In genomic region chr13:21751417-21751816, GRCm38 (mm10) we compare ENCODE assay signal across 10 mouse cellular contexts. TPM values are rescaled to one million over a fixed set of nuclear protein-coding genes. Genes with fewer than 3 reads are reported as not detected.
DNase-seq lines count a peak whose midpoint lies in the region; ATAC-seq and TF ChIP-seq lines count a peak whose summit lies in the region.
"Had no signal": no experiment of that assay in that cellular context is flagged by ENCODE, and none has a peak within 500 bp of the region (broad histone marks: within the 10 kb centered on the region; RNA-seq: fewer than 3 reads in every experiment).

No protein-coding gene starts in this region.

- H3K9me3 ChIP-seq in hindbrain, embryonic 10.5 days: no peaks in the 10 kb centered on the region
- H3K9me3 ChIP-seq in hindbrain, embryonic 16.5 days (ENCODE audit: control insufficient read depth, low read length): no peaks in the 10 kb centered on the region
- H3K9me3 ChIP-seq in limb, embryonic 11.5 days (ENCODE audit: control insufficient read depth, low read length): no peaks in the 10 kb centered on the region

- no peak overlapping the region for H3K4me2 ChIP-seq in hindbrain, embryonic 16.5 days (ENCODE audit: low read length)
- no peak overlapping the region for H3K4me2 ChIP-seq in limb, embryonic 11.5 days (ENCODE audit: low read depth, severe bottlenecking)

- peak overlapping the region; percentile 95 for H3K27ac ChIP-seq in hindbrain, embryonic 10.5 days
- no peak overlapping the region for H3K27ac ChIP-seq in hindbrain, embryonic 16.5 days (ENCODE audit: low read depth, low read length)
- H3K27ac ChIP-seq in bone marrow, adult 2 months (ENCODE audit: control insufficient read depth, insufficient read depth, low read depth, low read length, poor library complexity): no peak overlapping the region
- H3K27ac ChIP-seq in limb, embryonic 11.5 days (replicated peaks; ENCODE audit: low read depth, low read length): peak overlapping the region; percentile 53

- no peak for TF ChIP-seq CTCF in bone marrow, adult 2 months (IDR thresholded peaks at IDR 0.05; ENCODE audit: control insufficient read depth, insufficient read depth, low read length)

- H3K36me3 ChIP-seq in hindbrain, embryonic 10.5 days: no peaks in the 10 kb centered on the region
- H3K36me3 ChIP-seq in hindbrain, embryonic 16.5 days (ENCODE audit: control insufficient read depth, insufficient read depth, low read length): no peaks in the 10 kb centered on the region
- no peaks in the 10 kb centered on the region for H3K36me3 ChIP-seq in limb, embryonic 11.5 days (ENCODE audit: control insufficient read depth, insufficient read depth, low read length)

- no peak overlapping the region for H3K9ac ChIP-seq in hindbrain, embryonic 16.5 days (ENCODE audit: low read depth, low read length)
- no peak overlapping the region for H3K9ac ChIP-seq in limb, embryonic 11.5 days (ENCODE audit: low read length)

- no peak for ATAC-seq in hindbrain, embryonic 16.5 days
- no peak for ATAC-seq in limb, embryonic 11.5 days (ENCODE audit: insufficient number of reproducible peaks, low FRiP score, low TSS enrichment, low read depth)

- no peak for DNase-seq in hindbrain, embryonic 10.5 days (ENCODE audit: low spot score)
- peak; percentile 43 for DNase-seq in 3T3-L1 (ENCODE audit: low read depth, low spot score)
- DNase-seq in limb, embryonic 11.5 days (ENCODE audit: low spot score): no peak
- no peak for DNase-seq in gastrocnemius, postnatal 25 days
- DNase-seq in spleen, postnatal 10 days (ENCODE audit: low spot score in 2 of 2): no peak
- no peak for DNase-seq in kidney, adult 9 months
- DNase-seq: cerebellum, adult 8-10 months; lung, postnatal 4 days had no signal

- no peaks in the 10 kb centered on the region for H3K27me3 ChIP-seq in hindbrain, embryonic 10.5 days (ENCODE audit: insufficient read depth, poor library complexity, severe bottlenecking)
- H3K27me3 ChIP-seq in hindbrain, embryonic 16.5 days (replicated peaks; ENCODE audit: control insufficient read depth, insufficient read depth, low read length): no peaks in the 10 kb centered on the region
- H3K27me3 ChIP-seq in limb, embryonic 11.5 days (ENCODE audit: control insufficient read depth, insufficient read depth, low read length): no peaks in the 10 kb centered on the region

- peaks cover 62% of the 10 kb centered on the region for H3K4me1 ChIP-seq in hindbrain, embryonic 10.5 days (replicated peaks)
- peaks cover 18% of the 10 kb centered on the region for H3K4me1 ChIP-seq in hindbrain, embryonic 16.5 days (ENCODE audit: control insufficient read depth, insufficient read depth, low read depth, low read length)
- H3K4me1 ChIP-seq in bone marrow, adult 2 months (ENCODE audit: control insufficient read depth, insufficient read depth, low read length): peaks cover 5% of the 10 kb centered on the region; the same call in 1 of the 2 replicates
- H3K4me1 ChIP-seq in limb, embryonic 11.5 days (ENCODE audit: control insufficient read depth, insufficient read depth, low read length): no peaks in the 10 kb centered on the region

- 0 out of 2 replicates have a peak overlapping the region, but pooled peaks have one; percentile 54 for H3K4me3 ChIP-seq in hindbrain, embryonic 10.5 days
- H3K4me3 ChIP-seq in hindbrain, embryonic 16.5 days (ENCODE audit: low read length): no peak overlapping the region
- H3K4me3 ChIP-seq in bone marrow, adult 2 months (replicated peaks; ENCODE audit: control insufficient read depth, low read depth, low read length): peak overlapping the region; percentile 12
- no peak overlapping the region for H3K4me3 ChIP-seq in limb, embryonic 11.5 days (ENCODE audit: low read depth, low read length)

- TF ChIP-seq POLR2A in bone marrow, adult 2 months (IDR thresholded peaks at IDR 0.05; ENCODE audit: borderline replicate concordance, control insufficient read depth, low read depth, low read length): no peak

RNA-seq across cellular contexts. Expression of gene Hist1h4k, which starts 1.1 kb away (rescaled TPM):
- 2.8 and 4.2 TPM in 2 replicates for polyA plus RNA-seq in hindbrain, embryonic 10.5 days (2016; fragmentation: Nextera tagmentation; extraction: Ambion mirVana)
- polyA plus RNA-seq in hindbrain, embryonic 16.5 days (2015; fragmentation: Nextera tagmentation; extraction: Ambion mirVana): not detected in 2 replicates
- 358 and 477 TPM in 2 replicates for polyA plus RNA-seq in bone marrow, adult 2 months (2011; ENCODE audit: insufficient read depth, insufficient read length, low replicate concordance, missing spikeins)
- 3.4 and 7.1 TPM in 2 replicates for polyA plus RNA-seq in limb, embryonic 11.5 days (2014; fragmentation: Nextera tagmentation; extraction: Ambion mirVana)
- total RNA-seq in gastrocnemius, postnatal 25 days (2021): 10 to 100 TPM; 31.9 to 37.5 TPM

RNA-seq across cellular contexts. Expression of gene Hist1h2ak, which starts 2.2 kb away (rescaled TPM):
- 14.0 and 21.0 TPM in 2 replicates for polyA plus RNA-seq in hindbrain, embryonic 10.5 days (2016; fragmentation: Nextera tagmentation; extraction: Ambion mirVana)
- polyA plus RNA-seq in hindbrain, embryonic 16.5 days (2015; fragmentation: Nextera tagmentation; extraction: Ambion mirVana): 3.3 and 4.8 TPM in 2 replicates
- polyA plus RNA-seq in bone marrow, adult 2 months (2011; ENCODE audit: insufficient read depth, insufficient read length, low replicate concordance, missing spikeins): 25.2 and 61.7 TPM in 2 replicates
- polyA plus RNA-seq in limb, embryonic 11.5 days (2014; fragmentation: Nextera tagmentation; extraction: Ambion mirVana): 6.1 and 9.4 TPM in 2 replicates
- 1 to 10 TPM; 2.7 to 6.4 TPM for total RNA-seq in gastrocnemius, postnatal 25 days (2021)

RNA-seq across cellular contexts. Expression of gene Hist1h2bn, which starts 2.5 kb away (rescaled TPM):
- 1.0 and 3.4 TPM in 2 replicates for polyA plus RNA-seq in hindbrain, embryonic 10.5 days (2016; fragmentation: Nextera tagmentation; extraction: Ambion mirVana)
- not detected in 2 replicates for polyA plus RNA-seq in hindbrain, embryonic 16.5 days (2015; fragmentation: Nextera tagmentation; extraction: Ambion mirVana)
- 98.2 and 195 TPM in 2 replicates for polyA plus RNA-seq in bone marrow, adult 2 months (2011; ENCODE audit: insufficient read depth, insufficient read length, low replicate concordance, missing spikeins)
- polyA plus RNA-seq in limb, embryonic 11.5 days (2014; fragmentation: Nextera tagmentation; extraction: Ambion mirVana): 1.8 and 2.6 TPM in 2 replicates
- total RNA-seq in gastrocnemius, postnatal 25 days (2021): 1 to 10 TPM; 5.1 to 9.0 TPM

RNA-seq across cellular contexts. Expression of gene Hist1h4j, which starts 16.6 kb away (rescaled TPM):
- polyA plus RNA-seq in hindbrain, embryonic 10.5 days (2016; fragmentation: Nextera tagmentation; extraction: Ambion mirVana): 0.58 and 0.85 TPM in 2 replicates
- 0.35 and 0.55 TPM in 2 replicates for polyA plus RNA-seq in hindbrain, embryonic 16.5 days (2015; fragmentation: Nextera tagmentation; extraction: Ambion mirVana)
- 47.4 and 58.6 TPM in 2 replicates for polyA plus RNA-seq in bone marrow, adult 2 months (2011; ENCODE audit: insufficient read depth, insufficient read length, low replicate concordance, missing spikeins)
- polyA plus RNA-seq in limb, embryonic 11.5 days (2014; fragmentation: Nextera tagmentation; extraction: Ambion mirVana): 1.1 and 1.7 TPM in 2 replicates
- 1 to 10 TPM; 1.2 to 4.0 TPM for total RNA-seq in gastrocnemius, postnatal 25 days (2021)

RNA-seq across cellular contexts. Expression of gene Hist1h1b, which starts 29.0 kb away (rescaled TPM):
- 39.0 and 41.1 TPM in 2 replicates for polyA plus RNA-seq in hindbrain, embryonic 10.5 days (2016; fragmentation: Nextera tagmentation; extraction: Ambion mirVana)
- polyA plus RNA-seq in hindbrain, embryonic 16.5 days (2015; fragmentation: Nextera tagmentation; extraction: Ambion mirVana): 2.7 and 3.1 TPM in 2 replicates
- polyA plus RNA-seq in bone marrow, adult 2 months (2011; ENCODE audit: insufficient read depth, insufficient read length, low replicate concordance, missing spikeins): 99.1 and 123 TPM in 2 replicates
- polyA plus RNA-seq in limb, embryonic 11.5 days (2014; fragmentation: Nextera tagmentation; extraction: Ambion mirVana): 20.0 and 21.2 TPM in 2 replicates
- total RNA-seq in gastrocnemius, postnatal 25 days (2021): 1 to 10 TPM; 3.9 to 9.2 TPM

Comparison
In these comparisons a context has a peak if more than half of its experiments do, and no peak if none do; other contexts are left out.
1. H3K27ac ChIP-seq: peak in hindbrain, embryonic 10.5 days (single experiment) and limb, embryonic 11.5 days (single experiment); none in hindbrain, embryonic 16.5 days (single experiment) and bone marrow, adult 2 months (single experiment).
2. H3K4me3 ChIP-seq: peak in hindbrain, embryonic 10.5 days (single experiment) and bone marrow, adult 2 months (single experiment); none in hindbrain, embryonic 16.5 days (single experiment) and limb, embryonic 11.5 days (single experiment).
3. RNA of gene Hist1h4k, which starts 1.1 kb away (polyA plus RNA-seq): 358 to 477 TPM in bone marrow, adult 2 months; 3.4 to 7.1 TPM in limb, embryonic 11.5 days, 2.8 to 4.2 TPM in hindbrain, embryonic 10.5 days and not detected in hindbrain, embryonic 16.5 days; every median in the first group is over 10 times any median in the second.
4. RNA of gene Hist1h2bn, which starts 2.5 kb away (polyA plus RNA-seq): 98.2 to 195 TPM in bone marrow, adult 2 months; 1.8 to 2.6 TPM in limb, embryonic 11.5 days, 1.0 to 3.4 TPM in hindbrain, embryonic 10.5 days and not detected in hindbrain, embryonic 16.5 days; every median in the first group is over 10 times any median in the second.